Mouse (Mus musculus) ES-E14 (cell line): ENCODE measurements around the gene Acoxl. TPM values are rescaled to one million over a fixed set of nuclear protein-coding genes. Genes with fewer than 3 reads are reported as not detected.

Experiments used
- DNase-seq: peaks from one replicate; pipeline ENCODE4 v3.0.0-alpha.2; 2013; ENCODE audit warnings: low read depth, low spot score
- H3K27ac ChIP-seq: 2 replicates; pipeline ENCODE4 v1.5.1; 2012; ENCODE audit warnings: low read depth, mild to moderate bottlenecking, low read length, moderate library complexity, mixed read lengths; ENCODE audit not compliant: poor library complexity, insufficient read depth, severe bottlenecking
- H3K36me3 ChIP-seq: 2 replicates; pipeline ENCODE4 v1.6.1; 2012; ENCODE audit warnings: mild to moderate bottlenecking, low read length, moderate library complexity, mixed read lengths; ENCODE audit not compliant: control insufficient read depth, poor library complexity, insufficient read depth, severe bottlenecking
- H3K4me1 ChIP-seq, 2 experiments: fragments of 150-350 bp in 1 of 2; sonication (generic) in 1 of 2; 2 replicates each; pipeline ENCODE4 v1.6.1; 2012; ENCODE audit warnings: low read length in 2 of 2, mild to moderate bottlenecking in 1 of 2, mixed read lengths in 1 of 2; ENCODE audit not compliant: control insufficient read depth in 2 of 2, insufficient read depth in 2 of 2, poor library complexity in 1 of 2
- H3K4me3 ChIP-seq, 2 experiments: fragments of 150-350 bp in 1 of 2; sonication (generic) in 1 of 2; 2 replicates each; pipeline ENCODE4 v1.5.1; 2012; ENCODE audit warnings: low read length in 2 of 2, low read depth in 1 of 2, mild to moderate bottlenecking in 1 of 2, mixed read lengths in 1 of 2; ENCODE audit not compliant: insufficient read depth in 1 of 2, poor library complexity in 1 of 2, severe bottlenecking in 1 of 2
- H3K9ac ChIP-seq: 2 replicates; pipeline ENCODE4 v1.6.1; 2012; ENCODE audit warnings: low read depth, mild to moderate bottlenecking, low read length, mixed read lengths; ENCODE audit not compliant: poor library complexity, insufficient read depth, severe bottlenecking
- H3K9me3 ChIP-seq: fragments of 150-350 bp; sonication (generic); 2 replicates; pipeline ENCODE4 v1.6.1; 2012; ENCODE audit warnings: low read depth, mild to moderate bottlenecking, low read length; ENCODE audit not compliant: control insufficient read depth, insufficient read depth
- CHD2 ChIP-seq: IDR thresholded peaks from 2 replicates; pipeline ENCODE4 v1.6.1; 2014; ENCODE audit warnings: mild to moderate bottlenecking, low read depth, low read length, inconsistent platforms
- HCFC1 ChIP-seq: IDR thresholded peaks from 2 replicates; pipeline ENCODE4 v1.6.1; 2012; ENCODE audit warnings: low read length, inconsistent platforms, borderline replicate concordance; ENCODE audit not compliant: insufficient read depth
- MAFK ChIP-seq: IDR thresholded peaks from 2 replicates; pipeline ENCODE4 v1.6.1; 2014; ENCODE audit warnings: mild to moderate bottlenecking, low read depth, low read length, inconsistent platforms; ENCODE audit not compliant: insufficient read depth
- ZC3H11A ChIP-seq: IDR thresholded peaks from 2 replicates; pipeline ENCODE4 v1.6.1; 2012; ENCODE audit warnings: low read depth, mild to moderate bottlenecking, inconsistent platforms, low read length, borderline replicate concordance
- ZNF384 ChIP-seq: IDR thresholded peaks from 2 replicates; pipeline ENCODE4 v1.6.1; 2012; ENCODE audit warnings: low read depth, low read length, inconsistent platforms
- in situ Hi-C, 2 experiments: fragments of 600-800 bp; cut with MboI; formaldehyde crosslinking; loops; one replicate each; pipeline ENCODE4 v1.15.1; 2025; ENCODE audit warnings: low sequenced_read_pairs in 2 of 2, inconsistent platforms in 1 of 2; ENCODE audit not compliant: unreplicated experiment in 2 of 2
- total RNA-seq: library from RNA; depleted of rRNA; stranded (reverse); fragments of 300-350 nt; gene quantifications from 2 replicates; pipeline ENCODE4 v1.2.3, GENCODE M21; 2012

The Acoxl gene
- total RNA-seq, 1 experiment, result 0.98 TPM

GRCm38 (mm10) chr2:128033503-128033902, 194.8 kb downstream of the Acoxl start:
- no peak for DNase-seq
- Histone ChIP-seq H3K36me3 (no peaks in the 10 kb centered on the region), H3K4me1 (no peaks in the 10 kb centered on the region; a peak in 1 of 4 replicates), H3K27ac (no peak overlapping the region), H3K9ac (no peak overlapping the region), H3K9me3 (no peaks in the 10 kb centered on the region), H3K4me3 (no peak overlapping the region)
- in situ Hi-C loops, result no loop called here
- TF ChIP-seq HCFC1 (no peak), MAFK (no peak), CHD2 (no peak), ZC3H11A (no peak), ZNF384 (no peak)

- Histone ChIP-seq H3K9me3 (no peaks in the 10 kb centered on the region), H3K4me3 (no peak overlapping the region), H3K9ac (no peak overlapping the region), H3K36me3 (no peaks in the 10 kb centered on the region), H3K4me1 (no peaks in the 10 kb centered on the region; a peak in 1 of 4 replicates), H3K27ac (no peak overlapping the region)
- in situ Hi-C loops, result no loop called here
- TF ChIP-seq CHD2 (no peak), MAFK (no peak)
- no peak for DNase-seq
Observed at GRCm38 (mm10) chr2:128034066-128034665, 195.5 kb downstream of the Acoxl start.

DNA sequence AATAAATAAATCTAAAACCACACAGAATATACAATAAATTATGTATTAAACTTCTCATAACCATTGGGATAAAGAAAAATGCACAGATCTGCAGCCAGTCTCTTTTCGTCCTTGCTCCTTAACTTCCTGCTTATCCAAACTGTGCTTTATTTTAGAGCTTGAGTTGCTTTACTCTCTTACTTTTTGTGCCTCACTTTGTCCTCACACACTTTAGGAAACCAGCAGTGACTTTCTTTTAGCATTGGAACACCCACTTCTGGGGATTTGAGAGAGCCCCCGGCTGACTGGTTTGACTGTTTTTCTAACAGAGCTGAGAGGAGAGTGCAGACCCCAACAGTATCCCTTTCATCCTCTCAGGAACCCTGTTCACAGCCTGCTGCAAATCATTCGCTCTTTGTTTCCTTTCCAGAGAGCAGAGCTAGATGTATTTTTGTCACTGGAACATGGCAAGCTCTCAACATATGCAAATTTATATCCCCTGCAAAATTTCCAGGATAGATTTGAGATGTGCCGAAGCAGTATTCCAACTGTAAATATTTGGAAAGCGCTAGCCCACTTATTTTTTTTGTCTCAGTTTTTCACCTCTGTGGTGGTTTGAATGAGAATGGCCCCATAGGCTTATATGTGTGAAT, 199.7 kb downstream of the Acoxl start:
- DNase-seq, result no peak
- no peak overlapping the region for H3K4me3 ChIP-seq
- TF ChIP-seq ZNF384 (no peak), HCFC1 (no peak), MAFK (no peak), ZC3H11A (no peak)
- H3K4me1 ChIP-seq, result no peaks in the 10 kb centered on the region
- in situ Hi-C loops, result no loop called here
- H3K9me3 ChIP-seq, result no peaks in the 10 kb centered on the region
- no peak overlapping the region for H3K9ac ChIP-seq
- H3K36me3 ChIP-seq, result no peaks in the 10 kb centered on the region
- no peak overlapping the region for H3K27ac ChIP-seq

DNA sequence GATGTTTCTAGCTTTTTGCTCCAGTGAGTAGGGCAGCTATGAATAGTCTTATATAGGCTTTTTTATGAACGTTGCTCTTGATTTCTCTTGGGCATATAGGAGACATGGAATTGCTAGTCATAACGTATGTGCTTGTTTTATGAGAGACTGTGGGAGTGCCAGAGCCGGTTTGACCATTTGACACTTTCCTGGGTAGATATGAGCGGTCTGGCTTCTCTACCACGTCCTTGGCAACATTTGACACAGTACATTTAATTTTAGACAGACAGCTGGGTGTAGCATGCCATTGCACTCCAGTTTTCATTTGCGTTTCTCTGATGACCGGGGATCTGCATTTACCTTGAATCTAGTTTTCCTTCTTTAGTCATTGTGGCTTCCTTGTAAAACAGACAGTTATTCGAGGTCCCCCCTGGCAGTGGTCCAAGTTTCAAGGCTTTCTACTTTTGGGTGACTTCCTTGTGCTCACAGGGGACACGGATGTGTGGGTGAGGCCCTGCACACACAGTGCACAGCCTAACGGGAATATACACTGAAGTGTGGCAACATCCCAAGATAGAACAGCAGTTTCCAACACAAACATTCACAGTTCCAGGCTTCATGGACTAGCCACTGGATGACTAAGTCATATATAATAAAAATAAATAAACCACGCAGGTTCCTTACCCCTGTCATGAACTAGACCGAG, 202.5 kb downstream of the Acoxl start:
- no peaks in the 10 kb centered on the region for H3K9me3 ChIP-seq
- no peak for DNase-seq
- H3K4me3 ChIP-seq, result no peak overlapping the region
- no peak overlapping the region for H3K9ac ChIP-seq
- H3K27ac ChIP-seq, result no peak overlapping the region
- H3K36me3 ChIP-seq, result no peaks in the 10 kb centered on the region
- in situ Hi-C loops, result no loop called here
- no peaks in the 10 kb centered on the region for H3K4me1 ChIP-seq
- TF ChIP-seq HCFC1 (no peak), ZNF384 (no peak), MAFK (no peak), ZC3H11A (no peak), CHD2 (no peak)
